Mouse (Mus musculus): ENCODE results near the gene Zfp729a. TPM values are rescaled to one million over a fixed set of nuclear protein-coding genes. Genes with fewer than 3 reads are reported as not detected.

The Zfp729a gene
- polyA plus RNA-seq, 1 experiment from 2014 or later, result 0.77 TPM

- Histone ChIP-seq H3K9ac (ENCODE audit: low read depth, low read length) (no peak overlapping the region), H3K9me3 (replicated peaks; ENCODE audit: control insufficient read depth, low read length) (no peaks in the 10 kb centered on the region), H3K27ac (ENCODE audit: low read length) (no peak overlapping the region), H3K4me2 (ENCODE audit: low read depth, low read length) (no peak overlapping the region), H3K27me3 (ENCODE audit: control insufficient read depth, insufficient read depth, low read depth, low read length) (no peaks in the 10 kb centered on the region), H3K4me3 (ENCODE audit: low read depth, low read length) (no peak overlapping the region), H3K36me3 (ENCODE audit: control insufficient read depth, insufficient read depth) (no peaks in the 10 kb centered on the region), H3K4me1 (ENCODE audit: control insufficient read depth, low read depth, low read length) (no peaks in the 10 kb centered on the region)
- ATAC-seq (ENCODE audit: low read depth), result no peak
- WGBS (ENCODE audit: insufficient replicate concordance), result 52% methylated on average over 5 of the region's 5 CpGs
Observed at GRCm38 (mm10) chr13:67572591-67573189, 64.9 kb downstream of the Zfp729a start.

Other genes with a start within 250 kb of the Zfp729a start
- 1.5 and 2.1 TPM in 2 replicates for gene Zfp429, start 238.0 kb downstream of the Zfp729a start, polyA plus RNA-seq (2015; fragmentation: Nextera tagmentation; extraction: Ambion mirVana)
- gene Zfp459, start 216.4 kb downstream of the Zfp729a start, polyA plus RNA-seq (2015; fragmentation: Nextera tagmentation; extraction: Ambion mirVana), result 0.09 and 0.14 TPM in 2 replicates
- gene Zfp874a, start 186.2 kb downstream of the Zfp729a start, polyA plus RNA-seq (2015; fragmentation: Nextera tagmentation; extraction: Ambion mirVana), result 7.3 and 7.7 TPM in 2 replicates
- gene Zfp874b, start 153.5 kb downstream of the Zfp729a start, polyA plus RNA-seq (2015; fragmentation: Nextera tagmentation; extraction: Ambion mirVana), result 3.0 and 3.2 TPM in 2 replicates
- gene Zfp58, start 137.2 kb downstream of the Zfp729a start, polyA plus RNA-seq (2015; fragmentation: Nextera tagmentation; extraction: Ambion mirVana), result 2.3 and 3.0 TPM in 2 replicates
- not detected in 2 replicates for gene Gm26965, start 111.6 kb downstream of the Zfp729a start, polyA plus RNA-seq (2015; fragmentation: Nextera tagmentation; extraction: Ambion mirVana)
- 6.3 and 7.8 TPM in 2 replicates for gene Zfp87, start 111.6 kb downstream of the Zfp729a start, polyA plus RNA-seq (2015; fragmentation: Nextera tagmentation; extraction: Ambion mirVana)
- 3.9 and 4.0 TPM in 2 replicates for gene Zfp748, start 84.0 kb downstream of the Zfp729a start, polyA plus RNA-seq (2015; fragmentation: Nextera tagmentation; extraction: Ambion mirVana)
- 1.1 TPM in 2 replicates for gene Zfp729b, start 28.1 kb downstream of the Zfp729a start, polyA plus RNA-seq (2015; fragmentation: Nextera tagmentation; extraction: Ambion mirVana)
- not detected in 2 replicates for gene Gm49345, start within 50 bp of the Zfp729a start, polyA plus RNA-seq (2015; fragmentation: Nextera tagmentation; extraction: Ambion mirVana)
- 2.5 and 2.8 TPM in 2 replicates for gene Zfp738, start 49.3 kb upstream of the Zfp729a start, polyA plus RNA-seq (2015; fragmentation: Nextera tagmentation; extraction: Ambion mirVana)
- gene Zfp65, start 91.4 kb upstream of the Zfp729a start, polyA plus RNA-seq (2015; fragmentation: Nextera tagmentation; extraction: Ambion mirVana), result 1.4 TPM in 2 replicates
- gene Zfp85, start 117.4 kb upstream of the Zfp729a start, polyA plus RNA-seq (2015; fragmentation: Nextera tagmentation; extraction: Ambion mirVana), result 0.81 and 0.93 TPM in 2 replicates
- gene Zfp493, start 141.9 kb upstream of the Zfp729a start, polyA plus RNA-seq (2015; fragmentation: Nextera tagmentation; extraction: Ambion mirVana), result 0.33 and 0.46 TPM in 2 replicates
- 1.0 and 1.1 TPM in 2 replicates for gene Zfp273, start 175.9 kb upstream of the Zfp729a start, polyA plus RNA-seq (2015; fragmentation: Nextera tagmentation; extraction: Ambion mirVana)
- gene Gm10037, start 193.3 kb upstream of the Zfp729a start, polyA plus RNA-seq (2015; fragmentation: Nextera tagmentation; extraction: Ambion mirVana), result 0.19 TPM in 1 of 2 replicates, not detected in the other
- gene BC048507, start 225.5 kb upstream of the Zfp729a start, polyA plus RNA-seq (2015; fragmentation: Nextera tagmentation; extraction: Ambion mirVana), result not detected in 2 replicates